ENCODE assay signal across 8 mouse cellular contexts in the genomic region with DNA sequence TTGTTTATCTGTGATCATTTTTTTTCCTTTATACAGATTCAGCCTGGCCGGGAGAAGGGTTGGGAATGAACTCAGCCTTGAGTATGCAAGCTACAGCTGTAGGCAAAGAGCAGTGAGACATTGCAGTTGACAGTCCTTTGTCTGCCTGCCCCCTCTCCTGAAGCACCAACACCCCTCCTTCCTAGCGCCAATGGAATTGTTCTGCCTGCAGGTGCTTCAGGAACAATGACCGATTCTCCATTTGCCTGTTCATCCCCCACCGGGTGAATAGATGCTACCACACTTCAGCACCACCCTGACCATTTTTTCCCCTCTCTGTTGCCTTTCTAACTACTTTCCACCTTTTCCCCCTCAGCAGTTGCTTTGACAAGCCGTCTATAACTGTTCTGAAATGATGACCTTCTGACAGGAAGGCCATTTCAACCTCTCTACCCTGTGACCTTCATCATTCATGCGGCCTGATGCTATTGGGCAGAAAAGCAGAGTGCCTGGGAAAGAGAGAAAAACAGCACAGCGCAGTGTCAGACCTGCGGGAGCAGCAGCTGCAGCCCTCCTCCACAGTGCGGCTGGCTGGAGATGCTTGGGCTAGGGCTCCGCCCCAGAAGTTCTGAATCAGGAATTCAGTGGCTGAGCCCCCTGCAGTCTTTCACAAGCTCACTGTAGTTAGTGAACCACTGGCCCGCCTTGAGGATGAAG. TPM values are rescaled to one million over a fixed set of nuclear protein-coding genes. Genes with fewer than 3 reads are reported as not detected.
DNase-seq lines count a peak whose midpoint lies in the region; ATAC-seq and TF ChIP-seq lines count a peak whose summit lies in the region.

No protein-coding gene starts in this region.

- no peak overlapping the region for H3K9ac ChIP-seq in ES-Bruce4 (ENCODE audit: low read depth, poor library complexity, severe bottlenecking)
- H3K9ac ChIP-seq in forebrain, embryonic 13.5 days: no peak overlapping the region

- H3K27me3 ChIP-seq in ES-Bruce4 (ENCODE audit: control insufficient read depth, insufficient read depth, low read length, poor library complexity, severe bottlenecking): no peaks in the 10 kb centered on the region
- no peaks in the 10 kb centered on the region; the same call in 1 of the 2 replicates for H3K27me3 ChIP-seq in forebrain, embryonic 13.5 days

- WGBS in forebrain, embryonic 13.5 days: 4% methylated on average over 11 of the region's 11 CpGs

- no peak for TF ChIP-seq CTCF in gastrocnemius, adult 2 months (IDR thresholded peaks at IDR 0.05)
- TF ChIP-seq CTCF in ES-Bruce4 (IDR thresholded peaks at IDR 0.05; ENCODE audit: low read depth, low read length): no peak

- intact Hi-C loops in gastrocnemius, adult 2 months (cut with DNase I): no loop called here
- intact Hi-C loops in left cerebral cortex, postnatal 36 days (cut with DNase I): no loop called here

- ATAC-seq in forebrain, embryonic 13.5 days: peak; percentile 44; the same call in 1 of the 2 replicates

- peaks cover 6% of the 10 kb centered on the region for H3K4me1 ChIP-seq in ES-Bruce4 (ENCODE audit: control insufficient read depth, insufficient read depth, low read length)
- H3K4me1 ChIP-seq in forebrain, embryonic 13.5 days: peaks cover 21% of the 10 kb centered on the region

- peak; percentile 89 for TF ChIP-seq EP300 in ES-Bruce4 (IDR thresholded peaks at IDR 0.05; ENCODE audit: insufficient read depth, low read depth, low read length)

- DNase-seq in gastrocnemius, postnatal 10 days: peak; percentile 24
- DNase-seq in gastrocnemius, adult 2 months: no peak
- DNase-seq in mesoderm, embryonic 11.5 days (ENCODE audit: low read depth, low spot score): peak; percentile 57
- DNase-seq in layer of hippocampus, postnatal 10 days (ENCODE audit: low spot score in 2 of 2): no peak
- no peak for DNase-seq in left cerebral cortex, postnatal 36 days (ENCODE audit: low spot score in 2 of 2)
- DNase-seq in layer of hippocampus, adult 18-20 months (ENCODE audit: low spot score in 2 of 2): no peak

- no peak overlapping the region for H3K4me3 ChIP-seq in gastrocnemius, adult 2 months
- H3K4me3 ChIP-seq in ES-Bruce4 (ENCODE audit: low read depth, low read length): no peak overlapping the region
- H3K4me3 ChIP-seq in forebrain, embryonic 13.5 days: no peak overlapping the region

- H3K27ac ChIP-seq in gastrocnemius, adult 2 months: no peak overlapping the region
- H3K27ac ChIP-seq in ES-Bruce4 (ENCODE audit: insufficient read depth, low read length): peak overlapping the region; percentile 92
- H3K27ac ChIP-seq in forebrain, embryonic 13.5 days: 0 out of 2 replicates have a peak overlapping the region, but pooled peaks have one; percentile 5

- H3K4me2 ChIP-seq in forebrain, embryonic 13.5 days: peak overlapping the region; percentile 35

- TF ChIP-seq POLR2A in ES-Bruce4 (IDR thresholded peaks at IDR 0.05; ENCODE audit: insufficient read depth, low read length): no peak

- no peaks in the 10 kb centered on the region for H3K9me3 ChIP-seq in ES-Bruce4 (replicated peaks; ENCODE audit: control insufficient read depth, insufficient read depth, low read length, poor library complexity, severe bottlenecking)
- H3K9me3 ChIP-seq in forebrain, embryonic 13.5 days (replicated peaks): no peaks in the 10 kb centered on the region

- H3K36me3 ChIP-seq in ES-Bruce4 (ENCODE audit: control insufficient read depth, insufficient read depth, low read length, poor library complexity, severe bottlenecking): no peaks in the 10 kb centered on the region
- H3K36me3 ChIP-seq in forebrain, embryonic 13.5 days (ENCODE audit: poor library complexity, severe bottlenecking): no peaks in the 10 kb centered on the region

RNA-seq across cellular contexts. Expression of a gene that starts 4.6 kb away (rescaled TPM):
- 10 to 100 TPM; 25.1 to 32.1 TPM for total RNA-seq in gastrocnemius, postnatal 10 days (2021)
- total RNA-seq in gastrocnemius, adult 2 months (2021): 10 to 100 TPM; 14.1 to 22.4 TPM
- 255 and 287 TPM in 2 replicates for polyA plus RNA-seq in ES-Bruce4 (2011; ENCODE audit: insufficient read depth, insufficient read length, low read depth, missing spikeins)
- polyA plus RNA-seq in forebrain, embryonic 13.5 days (2015; fragmentation: Nextera tagmentation; extraction: Ambion mirVana): 72.7 and 73.6 TPM in 2 replicates
- total RNA-seq in layer of hippocampus, postnatal 10 days (2021): 10 to 100 TPM; 69.5 to 69.9 TPM
- 10 to 100 TPM; 37.4 to 42.5 TPM for total RNA-seq in left cerebral cortex, postnatal 36 days (2021)
- total RNA-seq in layer of hippocampus, adult 18-20 months (2021): 10 to 100 TPM; 28.4 to 35.9 TPM

RNA-seq across cellular contexts. Expression of a gene that starts 18.5 kb away (rescaled TPM):
- 10 to 100 TPM; 42.8 to 43.2 TPM for total RNA-seq in gastrocnemius, postnatal 10 days (2021)
- 10 to 100 TPM; 33.2 to 40.4 TPM for total RNA-seq in gastrocnemius, adult 2 months (2021)
- 43.7 and 46.1 TPM in 2 replicates for polyA plus RNA-seq in ES-Bruce4 (2011; ENCODE audit: insufficient read depth, insufficient read length, low read depth, missing spikeins)
- 73.7 and 74.1 TPM in 2 replicates for polyA plus RNA-seq in forebrain, embryonic 13.5 days (2015; fragmentation: Nextera tagmentation; extraction: Ambion mirVana)
- 10 to 100 TPM; 38.4 to 45.1 TPM for total RNA-seq in layer of hippocampus, postnatal 10 days (2021)
- 10 to 100 TPM; 42.6 to 46.5 TPM for total RNA-seq in left cerebral cortex, postnatal 36 days (2021)
- 10 to 100 TPM; 46.8 to 50.3 TPM for total RNA-seq in layer of hippocampus, adult 18-20 months (2021)

Comparison
In these comparisons a context has a peak if more than half of its experiments do, and no peak if none do; other contexts are left out.
1. DNase-seq: peak in gastrocnemius, postnatal 10 days (single experiment) and mesoderm, embryonic 11.5 days (single experiment); none in gastrocnemius, adult 2 months (single experiment), layer of hippocampus, postnatal 10 days (0 of 2), left cerebral cortex, postnatal 36 days (0 of 2) and layer of hippocampus, adult 18-20 months (0 of 2).